Mouse (Mus musculus) central nervous system, embryonic 18 days (tissue): ENCODE measurements around the gene Abhd12. TPM values are rescaled to one million over a fixed set of nuclear protein-coding genes. Genes with fewer than 3 reads are reported as not detected.

ENCODE experiments used
- polyA plus RNA-seq: library from polyadenylated mRNA; depleted of rRNA; stranded (reverse); fragments of >200 nt; gene quantifications from 2 replicates; pipeline ENCODE4 v1.2.3, GENCODE M21; 2012; rRNA removed

Gene Abhd12
- 86.2 and 89.6 TPM in 2 replicates for polyA plus RNA-seq

GRCm38 (mm10) chr2:150904272-150904935, at the start of gene Abhd12:
Abhd12 (minus strand) TSS chr2:150904741.

GRCm38 (mm10) chr2:150904936-150905450, 452 bp upstream of the Abhd12 start, which contains the start of gene Gins1:
Gins1 (plus strand) TSS chr2:150905400.

GRCm38 (mm10) chr2:150786251-150787180, 118.0 kb downstream of the Abhd12 start, which contains the start of gene Pygb:
Pygb (plus strand) TSS chr2:150786735.

Other genes starting within 250 kb of the Abhd12 start
- 16.1 and 17.2 TPM in 2 replicates for gene Acss1, start 236.2 kb downstream of the Abhd12 start, polyA plus RNA-seq
- 0.03 and 0.04 TPM in 2 replicates for gene Vsx1, start 215.4 kb downstream of the Abhd12 start, polyA plus RNA-seq
- 62.8 and 64.8 TPM in 2 replicates for gene Entpd6, start 155.7 kb downstream of the Abhd12 start, polyA plus RNA-seq
- gene Pygb, start 118.0 kb downstream of the Abhd12 start, polyA plus RNA-seq: 75.1 and 85.4 TPM in 2 replicates
- 10.7 and 13.2 TPM in 2 replicates for gene Gins1, start 659 bp upstream of the Abhd12 start, polyA plus RNA-seq
- gene Ninl, start 134.6 kb upstream of the Abhd12 start, polyA plus RNA-seq: 12.4 TPM in 2 replicates
- 15.3 and 16.0 TPM in 2 replicates for gene Nanp, start 134.7 kb upstream of the Abhd12 start, polyA plus RNA-seq
- not detected in 2 replicates for gene Gm14151, start 187.6 kb upstream of the Abhd12 start, polyA plus RNA-seq
- gene Gm14147, start 193.5 kb upstream of the Abhd12 start, polyA plus RNA-seq: not detected in 2 replicates